Comparison of ENCODE assay signal across 15 mouse cellular contexts in genomic region chr12:33403265-33403693, GRCm38 (mm10). TPM values are rescaled to one million over a fixed set of nuclear protein-coding genes. Genes with fewer than 3 reads are reported as not detected.
DNase-seq lines count a peak whose midpoint lies in the region; ATAC-seq and TF ChIP-seq lines count a peak whose summit lies in the region.
"Had no signal": no experiment of that assay in that cellular context is flagged by ENCODE, and none has a peak within 500 bp of the region (broad histone marks: within the 10 kb centered on the region; RNA-seq: fewer than 3 reads in every experiment).

No protein-coding gene starts in this region.

- in situ Hi-C loops in CH12.LX (cut with MboI; ENCODE audit: low pct_ligation_motif_present, low pct_unique_long_range_greater_than_20kb, low sequenced_read_pairs) = no loop called here

- H3K79me2 ChIP-seq in CH12.LX (replicated peaks; ENCODE audit: control insufficient read depth, extremely low read depth, insufficient read depth, poor library complexity, severe bottlenecking) = no peaks in the 10 kb centered on the region

- H3K9me3 ChIP-seq in CH12.LX (replicated peaks; ENCODE audit: low read length) = no peaks in the 10 kb centered on the region
- H3K9me3 ChIP-seq in lung, postnatal 0 days (ENCODE audit: low read length) = no peaks in the 10 kb centered on the region
- H3K9me3 ChIP-seq in hindbrain, postnatal 0 days (ENCODE audit: low read length) = no peaks in the 10 kb centered on the region
- no peaks in the 10 kb centered on the region for H3K9me3 ChIP-seq in intestine, embryonic 15.5 days
- H3K9me3 ChIP-seq: midbrain, embryonic 12.5 days had no signal

- H3K9ac ChIP-seq in CH12.LX (ENCODE audit: insufficient read depth, low read depth) = no peak overlapping the region
- H3K9ac ChIP-seq in lung, postnatal 0 days (replicated peaks; ENCODE audit: low read depth) = no peak overlapping the region
- no peak overlapping the region for H3K9ac ChIP-seq in hindbrain, postnatal 0 days (replicated peaks; ENCODE audit: low read length)
- H3K9ac ChIP-seq in intestine, embryonic 15.5 days = no peak overlapping the region
- H3K9ac ChIP-seq: midbrain, embryonic 12.5 days had no signal

- no peak for TF ChIP-seq POLR2A in CH12.LX (IDR thresholded peaks at IDR 0.05; ENCODE audit: low read depth, low read length)

- TF ChIP-seq CTCF in CH12.LX (conservative IDR thresholded peaks at IDR 0.05 in 1 of 2, IDR thresholded peaks at IDR 0.05 in 1 of 2; ENCODE audit: low read depth in 2 of 2, low read length in 2 of 2) = no peak
- TF ChIP-seq CTCF in lung, postnatal 0 days (IDR thresholded peaks at IDR 0.05) = no peak
- no peak for TF ChIP-seq CTCF in hindbrain, postnatal 0 days (IDR thresholded peaks at IDR 0.05; ENCODE audit: low read depth)

- no peak overlapping the region for H3K4me3 ChIP-seq in CH12.LX (replicated peaks in 1 of 3; ENCODE audit: low read depth in 2 of 3, low read length in 2 of 3, poor library complexity in 1 of 3)
- H3K4me3 ChIP-seq in lung, postnatal 0 days (ENCODE audit: low read depth, low read length) = no peak overlapping the region
- H3K4me3 ChIP-seq in hindbrain, postnatal 0 days (ENCODE audit: low read length) = no peak overlapping the region
- H3K4me3 ChIP-seq in intestine, embryonic 15.5 days (replicated peaks) = no peak overlapping the region
- H3K4me3 ChIP-seq: midbrain, embryonic 12.5 days had no signal

- H3K4me1 ChIP-seq in CH12.LX (ENCODE audit: control insufficient read depth in 1 of 2, insufficient read depth in 2 of 2) = no peaks in the 10 kb centered on the region
- H3K4me1 ChIP-seq in lung, postnatal 0 days (ENCODE audit: insufficient read depth, low read depth, low read length) = no peaks in the 10 kb centered on the region
- 0 out of 2 replicates have a peak, but pooled peaks cover 5% of the 10 kb centered on the region for H3K4me1 ChIP-seq in hindbrain, postnatal 0 days (ENCODE audit: insufficient read depth, low read length)
- no peaks in the 10 kb centered on the region for H3K4me1 ChIP-seq in intestine, embryonic 15.5 days (replicated peaks)

- H3K36me3 ChIP-seq in CH12.LX (replicated peaks in 1 of 2; ENCODE audit: control insufficient read depth in 1 of 2, insufficient read depth in 1 of 2, low read length in 1 of 2) = no peaks in the 10 kb centered on the region
- H3K36me3 ChIP-seq in lung, postnatal 0 days (ENCODE audit: insufficient read depth, low read length) = no peaks in the 10 kb centered on the region
- no peaks in the 10 kb centered on the region for H3K36me3 ChIP-seq in hindbrain, postnatal 0 days (ENCODE audit: insufficient read depth, low read length)
- no peaks in the 10 kb centered on the region for H3K36me3 ChIP-seq in intestine, embryonic 15.5 days
- H3K36me3 ChIP-seq: midbrain, embryonic 12.5 days had no signal

- H3K27ac ChIP-seq in CH12.LX (ENCODE audit: insufficient read depth, low read depth) = no peak overlapping the region
- H3K27ac ChIP-seq in lung, postnatal 0 days (ENCODE audit: low read length) = no peak overlapping the region
- no peak overlapping the region for H3K27ac ChIP-seq in hindbrain, postnatal 0 days
- H3K27ac ChIP-seq in intestine, embryonic 15.5 days = no peak overlapping the region
- H3K27ac ChIP-seq: midbrain, embryonic 12.5 days had no signal

- ATAC-seq in frontal cortex, adult (ENCODE audit: low TSS enrichment) = peak; percentile 88
- ATAC-seq in erythroblast, adult 5-6 weeks (replicated peaks; ENCODE audit: low FRiP score, poor library complexity, severe bottlenecking) = 0 out of 2 replicates have a peak, but pooled peaks have one; percentile 49
- ATAC-seq in lung, postnatal 0 days = peak; percentile 68
- ATAC-seq in hindbrain, postnatal 0 days = no peak
- no peak for ATAC-seq in intestine, embryonic 15.5 days

- WGBS in lung, postnatal 0 days = 17% methylated on average over 7 of the region's 7 CpGs
- WGBS in hindbrain, postnatal 0 days = 71% methylated on average over 7 of the region's 7 CpGs
- 26% methylated on average over 7 of the region's 7 CpGs for WGBS in intestine, embryonic 15.5 days

- H3K27me3 ChIP-seq in CH12.LX (replicated peaks) = no peaks in the 10 kb centered on the region
- no peaks in the 10 kb centered on the region for H3K27me3 ChIP-seq in lung, postnatal 0 days (replicated peaks; ENCODE audit: insufficient read depth, low read length)
- H3K27me3 ChIP-seq in hindbrain, postnatal 0 days (ENCODE audit: insufficient read depth, low read length) = no peaks in the 10 kb centered on the region
- H3K27me3 ChIP-seq in intestine, embryonic 15.5 days (replicated peaks) = no peaks in the 10 kb centered on the region
- H3K27me3 ChIP-seq: midbrain, embryonic 12.5 days had no signal

- dilution Hi-C loops in CH12.LX (cut with MboI; ENCODE audit: extremely low pct_ligation_motif_present, extremely low pct_unique_long_range_greater_than_20kb, low sequenced_read_pairs) = no loop called here

- no peak for TF ChIP-seq EP300 in CH12.LX (IDR thresholded peaks at IDR 0.05; ENCODE audit: low read length)
- TF ChIP-seq EP300 in lung, postnatal 0 days (IDR thresholded peaks at IDR 0.05) = no peak

- H3K4me2 ChIP-seq in CH12.LX (ENCODE audit: insufficient read depth, low read depth, poor library complexity, severe bottlenecking) = peak overlapping the region; percentile 84
- H3K4me2 ChIP-seq in lung, postnatal 0 days (replicated peaks; ENCODE audit: low read depth, low read length) = no peak overlapping the region
- H3K4me2 ChIP-seq in hindbrain, postnatal 0 days (ENCODE audit: low read depth, low read length) = no peak overlapping the region
- no peak overlapping the region for H3K4me2 ChIP-seq in intestine, embryonic 15.5 days (replicated peaks)
- H3K4me2 ChIP-seq: midbrain, embryonic 12.5 days had no signal

- no peak for DNase-seq in frontal cortex, postnatal 10 days (ENCODE audit: low spot score in 2 of 2)
- no peak for DNase-seq in CH12.LX (ENCODE audit: extremely low read depth)
- peak; percentile 42 for DNase-seq in lung, postnatal 0 days (ENCODE audit: low spot score)
- DNase-seq in heart, adult 9 months (ENCODE audit: low spot score in 2 of 2) = no peak
- DNase-seq in hindbrain, postnatal 0 days (ENCODE audit: low spot score) = no peak
- DNase-seq: adrenal gland, adult 8-10 months; cerebellum, adult 9-10 months; gastrocnemius, postnatal 36 days; kidney, postnatal 36 days; thymus, adult 18-20 months had no signal

- TF ChIP-seq RAD21 in CH12.LX (IDR thresholded peaks at IDR 0.05; ENCODE audit: low read depth, low read length) = no peak

TF ChIP-seq in CH12.LX, 34 proteins besides CTCF, POLR2A, EP300 and RAD21:
- TF ChIP-seq E2F4 (IDR thresholded peaks at IDR 0.05; ENCODE audit: insufficient replicate concordance, low read depth, low read length) (no peak), ELF1 (IDR thresholded peaks at IDR 0.05; ENCODE audit: low read depth, low read length) (no peak), BHLHE40 (IDR thresholded peaks at IDR 0.05; ENCODE audit: low read depth, low read length) (0 out of 2 replicates have a peak, but pooled peaks have one; percentile 26)

RNA-seq across cellular contexts. Expression of gene Efcab10, which starts 8.6 kb away (rescaled TPM):
- total RNA-seq in CH12.LX (2012; rRNA removed) (not detected in 2 replicates), CH12.LX (2014; rRNA removed) (not detected in 2 replicates)
- polyA plus RNA-seq in CH12.LX (2012; ENCODE audit: insufficient read length, low read depth) = not detected in 2 replicates
- not detected in 2 replicates for total RNA-seq in erythroblast, adult 5-6 weeks (2015; ENCODE audit: low replicate concordance)
- not detected in 2 replicates for total RNA-seq in erythroblast, adult 5-6 weeks (2017; ENCODE audit: low replicate concordance)
- 17.0 and 17.7 TPM in 2 replicates for polyA plus RNA-seq in lung, postnatal 0 days (2015; fragmentation: Nextera tagmentation; extraction: Ambion mirVana)
- not detected in 2 replicates for total RNA-seq in hindbrain, postnatal 0 days (2014; rRNA removed)
- 7.5 and 8.8 TPM in 2 replicates for polyA plus RNA-seq in hindbrain, postnatal 0 days (2015; fragmentation: Nextera tagmentation; extraction: Ambion mirVana)
- 0.30 TPM in 1 of 2 replicates, not detected in the other for polyA plus RNA-seq in intestine, embryonic 15.5 days (2015; fragmentation: Nextera tagmentation; extraction: Ambion mirVana)
- total RNA-seq: gastrocnemius, postnatal 36 days; heart, postnatal 25 days had no signal

RNA-seq across cellular contexts. Expression of gene Twistnb, which starts 26.2 kb away (rescaled TPM):
- total RNA-seq in CH12.LX (2012; rRNA removed) (19.2 and 20.5 TPM in 2 replicates), CH12.LX (2014; rRNA removed) (51.2 and 60.2 TPM in 2 replicates)
- 33.1 and 34.4 TPM in 2 replicates for polyA plus RNA-seq in CH12.LX (2012; ENCODE audit: insufficient read length, low read depth)
- total RNA-seq in erythroblast, adult 5-6 weeks (2015; ENCODE audit: low replicate concordance) = 10.2 and 11.5 TPM in 2 replicates
- 9.0 and 10.2 TPM in 2 replicates for total RNA-seq in erythroblast, adult 5-6 weeks (2017; ENCODE audit: low replicate concordance)
- polyA plus RNA-seq in lung, postnatal 0 days (2015; fragmentation: Nextera tagmentation; extraction: Ambion mirVana) = 52.4 and 57.2 TPM in 2 replicates
- total RNA-seq in hindbrain, postnatal 0 days (2014; rRNA removed) = 19.2 and 20.6 TPM in 2 replicates
- 59.3 and 65.1 TPM in 2 replicates for polyA plus RNA-seq in hindbrain, postnatal 0 days (2015; fragmentation: Nextera tagmentation; extraction: Ambion mirVana)
- 49.9 and 51.1 TPM in 2 replicates for polyA plus RNA-seq in intestine, embryonic 15.5 days (2015; fragmentation: Nextera tagmentation; extraction: Ambion mirVana)

Comparison
In these comparisons a context has a peak if more than half of its experiments do, and no peak if none do; other contexts are left out.
1. ATAC-seq: peak in frontal cortex, adult (single experiment), erythroblast, adult 5-6 weeks (single experiment) and lung, postnatal 0 days (single experiment); none in hindbrain, postnatal 0 days (single experiment) and intestine, embryonic 15.5 days (single experiment).